Mouse (Mus musculus) embryo, embryonic 10 days (tissue): ENCODE data around the gene Slc46a3.
A peak's percentile ranks its signal among the peaks of the same experiment; 100 is the strongest.
"Not testable (repeated sequence)": the region's sequence is repeated elsewhere in the genome, so short reads cannot be mapped to it uniquely, and the experiment has no call there.

Experiments
- DNase-seq: peaks from one replicate; pipeline ENCODE4 v3.0.0-alpha.2; 2015; ENCODE audit warnings: low spot score

The Slc46a3 gene

GRCm38 (mm10) chr5:147894455-147895076, at the start of gene Slc46a3:
Slc46a3 (minus strand) TSS chr5:147894815.
- DNase-seq: peak; percentile 95

- DNase-seq: no peak
Observed at GRCm38 (mm10) chr5:147939226-147939625, 44.6 kb upstream of the Slc46a3 start.

GRCm38 (mm10) chr5:147935096-147935495, 40.5 kb upstream of the Slc46a3 start:
- no peak for DNase-seq

GRCm38 (mm10) chr5:147928668-147929497, 34.3 kb upstream of the Slc46a3 start:
- DNase-seq: no peak

- peak; percentile 30 for DNase-seq
Observed at GRCm38 (mm10) chr5:147925935-147926604, 31.5 kb upstream of the Slc46a3 start.

- DNase-seq: no peak
Observed at GRCm38 (mm10) chr5:147924621-147925020, 30.0 kb upstream of the Slc46a3 start.

- DNase-seq: no peak
Observed at GRCm38 (mm10) chr5:147918044-147918846, 23.6 kb upstream of the Slc46a3 start.

- DNase-seq: no peak
Observed at GRCm38 (mm10) chr5:147916171-147916570, 21.6 kb upstream of the Slc46a3 start.

- no peak for DNase-seq
Observed at GRCm38 (mm10) chr5:147915038-147915566, 20.5 kb upstream of the Slc46a3 start.

GRCm38 (mm10) chr5:147913241-147913842, 18.7 kb upstream of the Slc46a3 start:
- DNase-seq: no peak

- DNase-seq: no peak
Observed at GRCm38 (mm10) chr5:147911744-147912143, 17.1 kb upstream of the Slc46a3 start.

- no peak for DNase-seq
Observed at GRCm38 (mm10) chr5:147910807-147911509, 16.3 kb upstream of the Slc46a3 start.

- no peak for DNase-seq
Observed at GRCm38 (mm10) chr5:147907851-147908250, 13.2 kb upstream of the Slc46a3 start.

GRCm38 (mm10) chr5:147907144-147907543, 12.5 kb upstream of the Slc46a3 start:
- DNase-seq: no peak

- DNase-seq: no peak
Observed at GRCm38 (mm10) chr5:147903166-147903565, 8.6 kb upstream of the Slc46a3 start.

- DNase-seq: no peak
Observed at GRCm38 (mm10) chr5:147902008-147902757, 7.6 kb upstream of the Slc46a3 start.

- DNase-seq: no peak
Observed at GRCm38 (mm10) chr5:147898968-147899549, 4.4 kb upstream of the Slc46a3 start.

- no peak for DNase-seq
Observed at GRCm38 (mm10) chr5:147898254-147898653, 3.6 kb upstream of the Slc46a3 start.

- DNase-seq: not testable (repeated sequence)
Observed at GRCm38 (mm10) chr5:147896501-147896900, 1.9 kb upstream of the Slc46a3 start.
